Mouse (Mus musculus): ENCODE results near the gene Ift43.

- TF ChIP-seq POLR2A (IDR thresholded peaks at IDR 0.05; ENCODE audit: borderline replicate concordance, control insufficient read depth, low read depth, low read length), result no peak
- TF ChIP-seq CTCF (IDR thresholded peaks at IDR 0.05; ENCODE audit: control insufficient read depth, insufficient read depth, low read length), result no peak
Measured at GRCm38 (mm10) chr12:86097781-86098180, 15.4 kb downstream of the Ift43 start.
